Mouse (Mus musculus) Patski (cell line): ENCODE results near the gene Ptprs. TPM values are rescaled to one million over a fixed set of nuclear protein-coding genes. Genes with fewer than 3 reads are reported as not detected.

Experiments used
- ATAC-seq: fragments of 100-300 bp; one replicate; pipeline ENCODE4 v1.8.0; 2021
- CTCF ChIA-PET: fragments of 350-600 bp; sonication (Branson Sonifier 250); formaldehyde crosslinking; loops from one replicate; lab custom pipeline; 2022; ENCODE audit warnings: inconsistent platforms; lab: Charles Lee
- POLR2A ChIA-PET: fragments of 350-600 bp; sonication (Branson Sonifier 250); formaldehyde crosslinking; loops from one replicate; lab custom pipeline; 2022; ENCODE audit warnings: antibody characterized with exemption, inconsistent platforms; lab: Charles Lee
- DNase-seq: peaks from one replicate; pipeline ENCODE4 v3.0.0-alpha.2; 2011; ENCODE audit warnings: low read depth, low spot score
- H3K27me3 ChIP-seq: fragments of 371-371 bp; one replicate; pipeline ENCODE4 v1.5.1; 2021
- CTCF ChIP-seq: fragments of 100-300 bp; IDR thresholded peaks from one replicate; pipeline ENCODE4 v1.5.1; 2021
- in situ Hi-C: fragments of 300-500 bp; cut with MboI; formaldehyde crosslinking; loops from 3 replicates; pipeline ENCODE4 v1.11.1; 2018; ENCODE audit warnings: low pct_unique_long_range_greater_than_20kb, mixed read lengths
- polyA plus RNA-seq: library from polyadenylated mRNA; unstranded; gene quantifications from one replicate; pipeline ENCODE4 v1.2.3, GENCODE M21; 2021

Ptprs gene
- polyA plus RNA-seq, 1 experiment from 2014 or later: 240 TPM

- ChIA-PET POLR2A (interaction anchor here (0.7 to 1.1 kb wide), 3 partner anchors 8 to 197 kb away, joined by 3 to 4 read pairs (median 3); partner anchors contain the start of gene Ranbp3), CTCF (interaction anchor here (1.2 to 1.6 kb wide), 2 partner anchors 115 to 125 kb away, joined by 3 to 4 read pairs; no protein-coding TSS in a partner anchor)
- no peak for TF ChIP-seq CTCF
- ATAC-seq (peak; percentile 3), DNase-seq (no peak)
- no peaks in the 10 kb centered on the region for H3K27me3 ChIP-seq
- in situ Hi-C loops: no loop called here
Observed at GRCm38 (mm10) chr17:56475584-56476401, 490 bp downstream of the Ptprs start.

GRCm38 (mm10) chr17:56474831-56475581 is 1.3 kb downstream of the Ptprs start:
- CTCF ChIA-PET: interaction anchor here (1.2 to 1.6 kb wide), 2 partner anchors 114 to 124 kb away, joined by 3 to 4 read pairs; no protein-coding TSS in a partner anchor
- DNase-seq: no peak
- H3K27me3 ChIP-seq: no peaks in the 10 kb centered on the region
- POLR2A ChIA-PET: interaction anchor here (1.0 kb wide), 1 partner anchor 94 kb away, joined by 3 read pairs; no protein-coding TSS in a partner anchor
- no peak for ATAC-seq
- no peak for TF ChIP-seq CTCF
- in situ Hi-C loops: no loop called here

- no peaks in the 10 kb centered on the region for H3K27me3 ChIP-seq
- ATAC-seq (no peak), DNase-seq (no peak)
- ChIA-PET POLR2A (no interaction called here), CTCF (no interaction called here)
- in situ Hi-C loops: no loop called here
- no peak for TF ChIP-seq CTCF
Observed at GRCm38 (mm10) chr17:56474311-56474830, 1.9 kb downstream of the Ptprs start.

- DNase-seq (no peak), ATAC-seq (no peak)
- in situ Hi-C loops: no loop called here
- no peak for TF ChIP-seq CTCF
- no peaks in the 10 kb centered on the region for H3K27me3 ChIP-seq
- CTCF ChIA-PET: no interaction called here
- POLR2A ChIA-PET: no interaction called here
Observed at GRCm38 (mm10) chr17:56473611-56473905, 2.7 kb downstream of the Ptprs start.

GRCm38 (mm10) chr17:56472733-56473610 is 3.3 kb downstream of the Ptprs start:
- H3K27me3 ChIP-seq: no peaks in the 10 kb centered on the region
- DNase-seq (no peak), ATAC-seq (no peak)
- ChIA-PET CTCF (no interaction called here), POLR2A (no interaction called here)
- in situ Hi-C loops: no loop called here
- no peak for TF ChIP-seq CTCF

- H3K27me3 ChIP-seq: no peaks in the 10 kb centered on the region
- ChIA-PET CTCF (no interaction called here), POLR2A (no interaction called here)
- in situ Hi-C loops: no loop called here
- no peak for TF ChIP-seq CTCF
- ATAC-seq: no peak
- no peak for DNase-seq
Observed at GRCm38 (mm10) chr17:56472121-56472520, 4.2 kb downstream of the Ptprs start.

- ChIA-PET CTCF (no interaction called here), POLR2A (interaction anchor here (0.6 kb wide), 2 partner anchors 9 to 137 kb away, joined by 3 to 4 read pairs; no protein-coding TSS in a partner anchor)
- ATAC-seq: no peak
- DNase-seq: no peak
- in situ Hi-C loops: no loop called here
- no peaks in the 10 kb centered on the region for H3K27me3 ChIP-seq
- TF ChIP-seq CTCF: no peak
Observed at GRCm38 (mm10) chr17:56471136-56471535, 5.1 kb downstream of the Ptprs start.

- TF ChIP-seq CTCF: no peak
- CTCF ChIA-PET: interaction anchor here (1.4 kb wide), 1 partner anchor 9 kb away, joined by 3 read pairs; no protein-coding TSS in a partner anchor
- no peak for ATAC-seq
Observed at GRCm38 (mm10) chr17:56470571-56470970, 5.7 kb downstream of the Ptprs start.

GRCm38 (mm10) chr17:56470001-56470436 is 6.3 kb downstream of the Ptprs start:
- DNase-seq: no peak
- in situ Hi-C loops: no loop called here
- CTCF ChIA-PET: interaction anchor here (1.4 kb wide), 1 partner anchor 9 kb away, joined by 3 read pairs; no protein-coding TSS in a partner anchor
- no peak for ATAC-seq
- POLR2A ChIA-PET: no interaction called here
- TF ChIP-seq CTCF: no peak
- H3K27me3 ChIP-seq: no peaks in the 10 kb centered on the region

More at GRCm38 (mm10) chr17:56470571-56470970, 5.7 kb downstream of the Ptprs start:
- H3K27me3 ChIP-seq: no peaks in the 10 kb centered on the region
- no peak for DNase-seq
- in situ Hi-C loops: no loop called here
- POLR2A ChIA-PET: interaction anchor here (0.6 kb wide), 1 partner anchor 137 kb away, joined by 3 read pairs; no protein-coding TSS in a partner anchor
